Mouse (Mus musculus): ENCODE results near the gene Nhlh1. TPM values are rescaled to one million over a fixed set of nuclear protein-coding genes. Genes with fewer than 3 reads are reported as not detected.

The Nhlh1 gene
- polyA plus RNA-seq, 1 experiment from 2014 or later: 0.11 TPM

- H3K9me3 ChIP-seq (ENCODE audit: control insufficient read depth, low read length): no peaks in the 10 kb centered on the region
- no peak overlapping the region for H3K27ac ChIP-seq (ENCODE audit: low read depth, low read length)
- no peak for DNase-seq (ENCODE audit: low spot score)
- no peak overlapping the region for H3K9ac ChIP-seq (ENCODE audit: low read depth, low read length)
- 0 out of 2 replicates have a peak, but pooled peaks cover 4% of the 10 kb centered on the region for H3K4me1 ChIP-seq (replicated peaks; ENCODE audit: control insufficient read depth, insufficient read depth, low read length)
- no peak overlapping the region for H3K4me3 ChIP-seq (ENCODE audit: low read depth, low read length)
- 42% methylated on average over 8 of the region's 8 CpGs for WGBS
- no peak overlapping the region for H3K4me2 ChIP-seq
- H3K27me3 ChIP-seq (replicated peaks; ENCODE audit: control insufficient read depth, insufficient read depth, low read length): peaks cover 13% of the 10 kb centered on the region
- peaks cover 10% of the 10 kb centered on the region; the same call in 1 of the 2 replicates for H3K36me3 ChIP-seq (ENCODE audit: control insufficient read depth, insufficient read depth, low read length)
- no peak for ATAC-seq (replicated peaks; ENCODE audit: low FRiP score)
Measured at GRCm38 (mm10) chr1:172061217-172061616, 3.8 kb upstream of the Nhlh1 start.

GRCm38 (mm10) chr1:172060659-172061058, 3.3 kb upstream of the Nhlh1 start:
- H3K9me3 ChIP-seq (ENCODE audit: control insufficient read depth, low read length): no peaks in the 10 kb centered on the region
- ATAC-seq (replicated peaks; ENCODE audit: low FRiP score) (no peak), DNase-seq (ENCODE audit: low spot score) (no peak)
- H3K27ac ChIP-seq (ENCODE audit: low read depth, low read length): no peak overlapping the region
- no peak overlapping the region for H3K4me3 ChIP-seq (ENCODE audit: low read depth, low read length)
- H3K4me2 ChIP-seq: no peak overlapping the region
- no peak overlapping the region for H3K9ac ChIP-seq (ENCODE audit: low read depth, low read length)
- H3K36me3 ChIP-seq (ENCODE audit: control insufficient read depth, insufficient read depth, low read length): peaks cover 8% of the 10 kb centered on the region; the same call in 1 of the 2 replicates
- 0 out of 2 replicates have a peak, but pooled peaks cover 4% of the 10 kb centered on the region for H3K4me1 ChIP-seq (replicated peaks; ENCODE audit: control insufficient read depth, insufficient read depth, low read length)
- 47% methylated on average over 4 of the region's 4 CpGs for WGBS
- peaks cover 18% of the 10 kb centered on the region for H3K27me3 ChIP-seq (replicated peaks; ENCODE audit: control insufficient read depth, insufficient read depth, low read length)

GRCm38 (mm10) chr1:172058874-172059273, 1.5 kb upstream of the Nhlh1 start:
- H3K4me2 ChIP-seq: no peak overlapping the region
- H3K27me3 ChIP-seq (replicated peaks; ENCODE audit: control insufficient read depth, insufficient read depth, low read length): peaks cover 36% of the 10 kb centered on the region
- H3K4me3 ChIP-seq (ENCODE audit: low read depth, low read length): no peak overlapping the region
- WGBS: 67% methylated on average over 7 of the region's 7 CpGs
- H3K9me3 ChIP-seq (ENCODE audit: control insufficient read depth, low read length): no peaks in the 10 kb centered on the region
- no peaks in the 10 kb centered on the region for H3K36me3 ChIP-seq (ENCODE audit: control insufficient read depth, insufficient read depth, low read length)
- H3K4me1 ChIP-seq (replicated peaks; ENCODE audit: control insufficient read depth, insufficient read depth, low read length): peaks cover 7% of the 10 kb centered on the region; the same call in 1 of the 2 replicates
- no peak overlapping the region for H3K9ac ChIP-seq (ENCODE audit: low read depth, low read length)
- ATAC-seq (replicated peaks; ENCODE audit: low FRiP score): no peak
- DNase-seq (ENCODE audit: low spot score): peak; percentile 22
- H3K27ac ChIP-seq (ENCODE audit: low read depth, low read length): no peak overlapping the region

GRCm38 (mm10) chr1:172058321-172058720, 948 bp upstream of the Nhlh1 start:
- Histone ChIP-seq H3K9me3 (ENCODE audit: control insufficient read depth, low read length) (no peaks in the 10 kb centered on the region), H3K9ac (ENCODE audit: low read depth, low read length) (no peak overlapping the region), H3K27me3 (replicated peaks; ENCODE audit: control insufficient read depth, insufficient read depth, low read length) (peaks cover 41% of the 10 kb centered on the region), H3K36me3 (ENCODE audit: control insufficient read depth, insufficient read depth, low read length) (no peaks in the 10 kb centered on the region), H3K27ac (ENCODE audit: low read depth, low read length) (no peak overlapping the region), H3K4me1 (replicated peaks; ENCODE audit: control insufficient read depth, insufficient read depth, low read length) (peaks cover 4% of the 10 kb centered on the region; the same call in 1 of the 2 replicates), H3K4me2 (no peak overlapping the region), H3K4me3 (ENCODE audit: low read depth, low read length) (no peak overlapping the region)
- peak; percentile 22 for DNase-seq (ENCODE audit: low spot score)
- WGBS: 63% methylated on average over 6 of the region's 6 CpGs
- ATAC-seq (replicated peaks; ENCODE audit: low FRiP score): no peak

- WGBS: 74% methylated on average over 4 of the region's 4 CpGs
- ATAC-seq (replicated peaks; ENCODE audit: low FRiP score) (no peak), DNase-seq (ENCODE audit: low spot score) (no peak)
- H3K27me3 ChIP-seq (replicated peaks; ENCODE audit: control insufficient read depth, insufficient read depth, low read length): peaks cover 57% of the 10 kb centered on the region
- no peak overlapping the region for H3K9ac ChIP-seq (ENCODE audit: low read depth, low read length)
- H3K4me1 ChIP-seq (replicated peaks; ENCODE audit: control insufficient read depth, insufficient read depth, low read length): peaks cover 4% of the 10 kb centered on the region; the same call in 1 of the 2 replicates
- H3K9me3 ChIP-seq (ENCODE audit: control insufficient read depth, low read length): no peaks in the 10 kb centered on the region
- H3K36me3 ChIP-seq (ENCODE audit: control insufficient read depth, insufficient read depth, low read length): no peaks in the 10 kb centered on the region
- no peak overlapping the region for H3K4me2 ChIP-seq
- H3K27ac ChIP-seq (ENCODE audit: low read depth, low read length): no peak overlapping the region
- H3K4me3 ChIP-seq (ENCODE audit: low read depth, low read length): no peak overlapping the region
Measured at GRCm38 (mm10) chr1:172056251-172056650, 1.1 kb downstream of the Nhlh1 start.

- H3K4me3 ChIP-seq (ENCODE audit: low read depth, low read length): peak overlapping the region; percentile 35
- H3K4me2 ChIP-seq: peak overlapping the region; percentile 63
- ATAC-seq (replicated peaks; ENCODE audit: low FRiP score) (no peak), DNase-seq (ENCODE audit: low spot score) (no peak)
- H3K27ac ChIP-seq (ENCODE audit: low read depth, low read length): no peak overlapping the region
- peaks cover 4% of the 10 kb centered on the region; the same call in 1 of the 2 replicates for H3K4me1 ChIP-seq (replicated peaks; ENCODE audit: control insufficient read depth, insufficient read depth, low read length)
- H3K9ac ChIP-seq (ENCODE audit: low read depth, low read length): no peak overlapping the region
- H3K36me3 ChIP-seq (ENCODE audit: control insufficient read depth, insufficient read depth, low read length): no peaks in the 10 kb centered on the region
- WGBS: 7% methylated on average over 42 of the region's 42 CpGs
- H3K27me3 ChIP-seq (replicated peaks; ENCODE audit: control insufficient read depth, insufficient read depth, low read length): peaks cover 57% of the 10 kb centered on the region
- H3K9me3 ChIP-seq (ENCODE audit: control insufficient read depth, low read length): no peaks in the 10 kb centered on the region
Measured at GRCm38 (mm10) chr1:172053541-172054440, 3.6 kb downstream of the Nhlh1 start.

GRCm38 (mm10) chr1:172052766-172053279, 4.5 kb downstream of the Nhlh1 start:
- ATAC-seq (replicated peaks; ENCODE audit: low FRiP score) (no peak), DNase-seq (ENCODE audit: low spot score) (no peak)
- Histone ChIP-seq H3K27me3 (replicated peaks; ENCODE audit: control insufficient read depth, insufficient read depth, low read length) (peaks cover 57% of the 10 kb centered on the region), H3K4me2 (no peak overlapping the region; the same call in 1 of the 2 replicates), H3K9me3 (ENCODE audit: control insufficient read depth, low read length) (no peaks in the 10 kb centered on the region), H3K27ac (ENCODE audit: low read depth, low read length) (no peak overlapping the region), H3K4me1 (replicated peaks; ENCODE audit: control insufficient read depth, insufficient read depth, low read length) (peaks cover 4% of the 10 kb centered on the region; the same call in 1 of the 2 replicates), H3K36me3 (ENCODE audit: control insufficient read depth, insufficient read depth, low read length) (no peaks in the 10 kb centered on the region), H3K9ac (ENCODE audit: low read depth, low read length) (no peak overlapping the region), H3K4me3 (ENCODE audit: low read depth, low read length) (no peak overlapping the region)
- 17% methylated on average over 10 of the region's 10 CpGs for WGBS

- DNase-seq (ENCODE audit: low spot score): no peak
- 42% methylated on average over 13 of the region's 13 CpGs for WGBS
- no peak for ATAC-seq (replicated peaks; ENCODE audit: low FRiP score)
- no peak overlapping the region for H3K27ac ChIP-seq (ENCODE audit: low read depth, low read length)
- H3K4me1 ChIP-seq (replicated peaks; ENCODE audit: control insufficient read depth, insufficient read depth, low read length): peaks cover 3% of the 10 kb centered on the region; the same call in 1 of the 2 replicates
- H3K4me2 ChIP-seq: no peak overlapping the region
- H3K27me3 ChIP-seq (replicated peaks; ENCODE audit: control insufficient read depth, insufficient read depth, low read length): peaks cover 25% of the 10 kb centered on the region
- no peaks in the 10 kb centered on the region for H3K9me3 ChIP-seq (ENCODE audit: control insufficient read depth, low read length)
- no peaks in the 10 kb centered on the region for H3K36me3 ChIP-seq (ENCODE audit: control insufficient read depth, insufficient read depth, low read length)
- H3K4me3 ChIP-seq (ENCODE audit: low read depth, low read length): no peak overlapping the region
- H3K9ac ChIP-seq (ENCODE audit: low read depth, low read length): no peak overlapping the region
Measured at GRCm38 (mm10) chr1:172049131-172049782, 8.1 kb downstream of the Nhlh1 start.
